Mouse (Mus musculus) T-helper 17 cell (primary cell): ENCODE measurements around the gene Mvp.

Experiments used
- in situ Hi-C, 2 experiments: fragments of 300-600 bp; cut with MboI, MseI; formaldehyde crosslinking; loops; 1 replicate in 1 of 2; 2 replicates in 1 of 2; pipeline ENCODE4 v1.15.1; 2025; ENCODE audit warnings: high pct_unique_total_duplicates in 2 of 2

Mvp gene

GRCm38 (mm10) chr7:127020491-127020890, 6.1 kb upstream of the Mvp start:
- in situ Hi-C loops = loop anchor here (5.0 to 10.0 kb wide), 3 partner anchors 72 to 1416 kb away; partner anchors contain the start of genes AI467606 (in 1 of the 2), Cd2bp2 (in 1 of the 2) and Il21r (in 1 of the 2)

GRCm38 (mm10) chr7:127020031-127020430, 5.6 kb upstream of the Mvp start:
- in situ Hi-C loops = loop anchor here (5.0 to 10.0 kb wide), 3 partner anchors 72 to 1415 kb away; partner anchors contain the start of genes AI467606 (in 1 of the 2), Cd2bp2 (in 1 of the 2) and Il21r (in 1 of the 2)

GRCm38 (mm10) chr7:127019306-127019960, 5.0 kb upstream of the Mvp start:
- in situ Hi-C loops = no loop called here

GRCm38 (mm10) chr7:127018416-127019305, 4.2 kb upstream of the Mvp start:
- in situ Hi-C loops = no loop called here

- in situ Hi-C loops = no loop called here
Observed at GRCm38 (mm10) chr7:127017950-127018345, 3.5 kb upstream of the Mvp start.

GRCm38 (mm10) chr7:127016971-127017949, 2.8 kb upstream of the Mvp start, which contains the start of gene Pagr1a:
TSS of gene Pagr1a (minus strand) at chr7:127017352.
- in situ Hi-C loops = no loop called here

GRCm38 (mm10) chr7:127016486-127016938, 2.1 kb upstream of the Mvp start:
- in situ Hi-C loops = no loop called here

- in situ Hi-C loops = no loop called here
Observed at GRCm38 (mm10) chr7:127016481-127016485, 1.9 kb upstream of the Mvp start, which contains the start of gene Pagr1b. TSS of gene Pagr1b (minus strand) at chr7:127016484.

GRCm38 (mm10) chr7:127016081-127016480, 1.7 kb upstream of the Mvp start:
- in situ Hi-C loops = no loop called here

- in situ Hi-C loops = no loop called here
Observed at GRCm38 (mm10) chr7:127014993-127015392, 572 bp upstream of the Mvp start.

GRCm38 (mm10) chr7:127013385-127013784, 1.0 kb downstream of the Mvp start:
- in situ Hi-C loops = no loop called here

GRCm38 (mm10) chr7:127012845-127013244, 1.6 kb downstream of the Mvp start:
- in situ Hi-C loops = no loop called here

- in situ Hi-C loops = no loop called here
Observed at GRCm38 (mm10) chr7:127012374-127012773, 2.0 kb downstream of the Mvp start.

GRCm38 (mm10) chr7:127011717-127012116, 2.7 kb downstream of the Mvp start:
- in situ Hi-C loops = no loop called here

GRCm38 (mm10) chr7:127011051-127011450, 3.4 kb downstream of the Mvp start:
- in situ Hi-C loops = no loop called here

- in situ Hi-C loops = no loop called here
Observed at GRCm38 (mm10) chr7:127009307-127010085, 4.9 kb downstream of the Mvp start.

GRCm38 (mm10) chr7:127008239-127009019, 6.0 kb downstream of the Mvp start:
- in situ Hi-C loops = no loop called here

- in situ Hi-C loops = no loop called here
Observed at GRCm38 (mm10) chr7:127007313-127008024, 7.0 kb downstream of the Mvp start.

GRCm38 (mm10) chr7:127004122-127004875, 10.1 kb downstream of the Mvp start:
- in situ Hi-C loops = no loop called here
